ENCODE assay signal across 21 mouse cellular contexts in genomic region chr13:38269055-38269692, GRCm38 (mm10).
"Had no signal": no experiment of that assay in that cellular context is flagged by ENCODE, and none has a peak within 500 bp of the region (broad histone marks: within the 10 kb centered on the region; RNA-seq: fewer than 3 reads in every experiment).

No protein-coding gene starts in this region.

- H3K4me1 ChIP-seq: midbrain, embryonic 10.5 days; midbrain, embryonic 12.5 days; neural tube, embryonic 13.5 days; neural tube, embryonic 15.5 days; stomach, embryonic 15.5 days had no signal

- H3K9ac ChIP-seq: lung, embryonic 14.5 days; midbrain, embryonic 12.5 days; neural tube, embryonic 13.5 days; neural tube, embryonic 15.5 days; stomach, embryonic 15.5 days had no signal

- H3K4me2 ChIP-seq: lung, embryonic 14.5 days; midbrain, embryonic 12.5 days; neural tube, embryonic 13.5 days; neural tube, embryonic 15.5 days; stomach, embryonic 15.5 days had no signal

- ATAC-seq: midbrain, embryonic 16.5 days had no signal

- H3K27ac ChIP-seq: midbrain, embryonic 10.5 days; midbrain, embryonic 12.5 days; neural tube, embryonic 13.5 days; neural tube, embryonic 15.5 days; stomach, embryonic 15.5 days; stomach, postnatal 0 days had no signal

- H3K27me3 ChIP-seq: midbrain, embryonic 12.5 days; neural tube, embryonic 13.5 days; neural tube, embryonic 15.5 days; stomach, embryonic 15.5 days had no signal

- H3K9me3 ChIP-seq: stomach, embryonic 15.5 days had no signal

- H3K36me3 ChIP-seq: midbrain, embryonic 10.5 days; midbrain, embryonic 12.5 days; neural tube, embryonic 13.5 days; neural tube, embryonic 15.5 days; stomach, embryonic 15.5 days had no signal

- DNase-seq: lung, adult 18-20 months; lung, embryonic 14.5 days; lung, postnatal 10 days; lung, postnatal 4 days; midbrain, embryonic 14.5 days; retina, postnatal 1 day; right cerebral cortex, adult 18-20 months; right cerebral cortex, postnatal 25 days; right cerebral cortex, postnatal 4 days; spleen, adult 18-20 months; thymus, adult 2 months; thymus, postnatal 25 days; thymus, postnatal 4 days had no signal

- H3K4me3 ChIP-seq: midbrain, embryonic 10.5 days; midbrain, embryonic 12.5 days; myocyte; neural tube, embryonic 13.5 days; neural tube, embryonic 15.5 days; stomach, embryonic 15.5 days had no signal
